Mouse (Mus musculus) CD4-positive, CD25-positive, alpha-beta regulatory T cell, adult 9 weeks (primary cell): Measurements from ENCODE around the gene Celsr3. TPM values are rescaled to one million over a fixed set of nuclear protein-coding genes. Genes with fewer than 3 reads are reported as not detected.

Experiments used
- polyA plus RNA-seq: library from polyadenylated mRNA; unstranded; fragments of 100-300 nt; shearing (Covaris generic); gene quantifications from one replicate; pipeline ENCODE4 v1.2.1, GENCODE M21; 2017

The Celsr3 gene
- 0.45 TPM for polyA plus RNA-seq

DNA sequence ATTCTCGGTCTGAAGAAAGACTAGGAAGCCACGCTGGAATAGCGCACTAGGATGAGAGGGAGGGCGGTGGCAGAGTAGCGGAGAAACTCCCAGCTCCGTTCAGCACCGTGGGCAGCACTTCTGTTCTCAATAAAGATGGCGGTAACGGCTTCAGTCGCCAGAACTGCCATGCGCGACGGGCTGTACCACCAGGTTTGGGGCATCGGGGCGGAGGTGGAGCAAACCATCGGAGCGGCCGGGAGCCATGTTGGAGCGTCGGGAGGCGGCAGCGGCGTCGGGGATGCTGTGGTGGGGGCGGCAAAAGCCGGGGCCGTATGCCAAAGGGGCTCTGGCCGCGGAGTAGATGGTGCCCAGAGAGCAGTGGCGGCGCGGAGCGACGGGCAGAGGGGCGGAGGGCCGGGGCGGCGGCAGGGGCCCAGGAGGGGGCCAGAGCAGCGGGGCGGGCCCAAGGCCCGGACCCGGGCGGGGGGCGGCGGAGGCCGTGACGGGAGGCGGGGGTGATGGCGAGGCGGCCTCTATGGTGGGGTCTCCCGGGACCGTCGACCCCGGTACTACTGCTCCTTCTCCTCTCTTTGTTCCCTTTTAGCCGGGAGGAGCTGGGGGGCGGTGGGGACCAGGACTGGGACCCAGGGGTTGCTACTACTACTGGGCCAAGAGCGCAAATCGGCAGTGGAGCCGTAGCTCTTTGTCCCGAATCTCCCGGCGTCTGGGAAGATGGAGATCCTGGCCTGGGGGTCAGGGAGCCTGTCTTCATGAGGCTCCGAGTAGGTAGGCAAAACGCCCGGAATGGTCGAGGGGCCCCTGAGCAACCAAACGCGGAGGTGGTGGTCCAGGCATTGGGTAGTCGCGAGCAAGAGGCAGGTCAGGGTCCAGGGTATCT is at the start of gene Celsr3:
TSS of gene Celsr3 (plus strand) at position 501 of the 880 bp plus-strand sequence.

GRCm38 (mm10) chr9:108783548-108784463 is 42.3 kb upstream of the Celsr3 start, which contains the start of gene Ip6k2:
Gene Ip6k2 (plus strand): TSS chr9:108783796.

DNA sequence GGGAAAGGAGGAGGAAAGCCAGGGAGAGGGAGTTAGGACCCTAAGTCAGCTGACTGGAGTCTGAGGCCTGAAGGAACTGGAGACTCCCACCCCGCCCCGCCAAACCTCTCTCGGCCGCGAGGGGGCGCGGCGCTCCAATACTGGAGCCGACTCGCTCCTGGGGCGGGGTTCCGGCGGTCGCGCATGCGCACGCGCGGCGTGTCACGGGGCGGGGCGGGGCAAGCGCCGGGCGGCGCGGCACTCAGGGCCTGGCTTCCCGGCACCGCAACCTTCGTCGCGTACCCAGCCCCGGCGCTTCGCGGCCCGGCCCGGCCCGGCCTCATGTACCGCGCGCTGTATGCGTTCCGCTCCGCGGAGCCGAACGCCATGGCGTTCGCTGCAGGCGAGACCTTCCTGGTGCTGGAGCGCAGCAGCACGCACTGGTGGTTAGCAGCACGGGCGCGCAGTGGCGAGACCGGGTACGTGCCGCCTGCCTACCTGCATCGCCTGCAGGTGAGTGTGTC is 17.9 kb upstream of the Celsr3 start, which contains the start of gene Nckipsd:
TSS of gene Nckipsd (plus strand) at position 206 of the 503 bp plus-strand sequence.

GRCm38 (mm10) chr9:108852976-108853375 is 26.9 kb downstream of the Celsr3 start, which contains the start of gene Slc26a6:
Gene Slc26a6 (plus strand): TSS chr9:108853283.

Other genes with a start within 250 kb of the Celsr3 start
- 90.3 TPM for gene Wdr6, start 247.6 kb upstream of the Celsr3 start, polyA plus RNA-seq
- 16.3 TPM for gene P4htm, start 228.7 kb upstream of the Celsr3 start, polyA plus RNA-seq
- gene Arih2, start 176.9 kb upstream of the Celsr3 start, polyA plus RNA-seq: 54.4 TPM
- gene Slc25a20, start 164.2 kb upstream of the Celsr3 start, polyA plus RNA-seq: 68.6 TPM
- gene Prkar2a, start 137.0 kb upstream of the Celsr3 start, polyA plus RNA-seq: 3.9 TPM
- gene Ip6k2, start 42.5 kb upstream of the Celsr3 start, polyA plus RNA-seq: 18.0 TPM
- 3.8 TPM for gene Nckipsd, start 18.0 kb upstream of the Celsr3 start, polyA plus RNA-seq
- 19.0 TPM for gene Slc26a6, start 27.0 kb downstream of the Celsr3 start, polyA plus RNA-seq
- not detected for gene Tmem89, start 88.3 kb downstream of the Celsr3 start, polyA plus RNA-seq
- 384 TPM for gene Uqcrc1, start 110.3 kb downstream of the Celsr3 start, polyA plus RNA-seq
- gene Col7a1, start 127.3 kb downstream of the Celsr3 start, polyA plus RNA-seq: 0.61 TPM
- not detected for gene Ucn2, start 159.7 kb downstream of the Celsr3 start, polyA plus RNA-seq
- 8.2 TPM for gene Pfkfb4, start 165.5 kb downstream of the Celsr3 start, polyA plus RNA-seq
- gene Shisa5, start 212.2 kb downstream of the Celsr3 start, polyA plus RNA-seq: 5,230 TPM
- gene Trex1, start 233.4 kb downstream of the Celsr3 start, polyA plus RNA-seq: 102 TPM
- gene Atrip, start 247.8 kb downstream of the Celsr3 start, polyA plus RNA-seq: 34.2 TPM